Mouse (Mus musculus): Measurements from ENCODE around the gene Cnr2.

DNA sequence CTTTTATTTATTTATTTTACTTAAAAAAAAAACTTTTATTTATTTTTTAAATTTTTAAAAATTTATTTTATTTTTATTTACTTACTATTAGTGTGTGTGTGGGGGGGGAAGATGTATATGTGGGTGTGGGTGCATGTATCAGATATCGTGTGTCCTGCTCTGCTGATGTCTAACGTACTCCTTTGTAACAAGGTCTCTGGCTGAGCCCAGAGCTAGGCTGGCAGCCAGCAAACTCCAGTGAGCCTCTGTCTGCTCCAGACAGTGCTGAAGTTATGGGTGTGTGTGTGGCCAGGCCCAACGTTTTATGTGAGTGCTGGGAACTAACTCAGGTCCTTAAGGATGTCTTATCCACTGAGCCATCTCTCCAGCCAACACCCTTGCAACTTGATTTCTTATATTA is 17.0 kb downstream of the Cnr2 start:
- TF ChIP-seq CTCF (IDR thresholded peaks at IDR 0.05; ENCODE audit: extremely low read depth, insufficient read depth, insufficient read length, insufficient replicate concordance) (no peak), POLR2A (IDR thresholded peaks at IDR 0.05; ENCODE audit: low read depth, low read length) (no peak)
